Mouse (Mus musculus) lung, postnatal 10 days (tissue): ENCODE measurements around the gene Ppia.
"Not testable (repeated sequence)": the region's sequence is repeated elsewhere in the genome, so short reads cannot be mapped to it uniquely, and the experiment has no call there.

Experiments used
- DNase-seq: peaks from one replicate; pipeline ENCODE4 v3.0.0; 2021

Gene Ppia

DNA sequence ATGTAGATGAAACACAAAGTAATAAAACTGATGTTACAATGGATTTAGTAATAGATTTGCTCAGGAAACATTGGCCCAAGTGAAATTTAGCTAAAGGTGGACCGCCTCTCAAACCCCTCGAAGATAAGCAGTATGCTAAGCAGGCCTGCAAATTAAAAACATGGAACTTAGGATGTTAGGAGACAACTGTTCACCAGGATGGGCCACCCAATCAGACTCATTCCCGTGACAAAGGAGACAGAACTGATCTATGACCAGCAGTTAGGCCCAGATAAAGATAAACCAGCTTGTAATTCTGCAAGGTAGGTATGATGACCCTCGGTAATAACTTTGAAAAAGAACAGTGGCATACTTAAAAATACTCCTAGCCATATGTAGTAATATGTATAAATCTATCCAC lies 27.9 kb downstream of the Ppia start:
- DNase-seq, result no peak

DNA sequence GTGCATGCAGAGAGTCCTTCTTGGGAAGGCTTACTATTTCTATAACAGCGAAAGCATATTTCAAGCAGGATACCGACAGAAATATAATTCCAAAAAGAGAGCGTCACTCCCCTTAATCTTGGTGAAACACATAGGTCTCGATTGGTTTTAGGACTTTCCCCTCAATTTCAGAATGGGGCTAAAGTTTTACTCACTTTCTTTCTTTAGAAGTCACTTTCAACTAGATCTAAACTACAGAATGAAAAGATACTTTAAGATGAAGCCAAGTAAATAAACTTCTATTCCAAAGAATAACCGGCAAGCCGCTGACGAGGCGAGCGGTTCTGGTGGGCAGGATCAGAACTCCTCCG lies 28.5 kb downstream of the Ppia start:
- DNase-seq, result no peak

DNA sequence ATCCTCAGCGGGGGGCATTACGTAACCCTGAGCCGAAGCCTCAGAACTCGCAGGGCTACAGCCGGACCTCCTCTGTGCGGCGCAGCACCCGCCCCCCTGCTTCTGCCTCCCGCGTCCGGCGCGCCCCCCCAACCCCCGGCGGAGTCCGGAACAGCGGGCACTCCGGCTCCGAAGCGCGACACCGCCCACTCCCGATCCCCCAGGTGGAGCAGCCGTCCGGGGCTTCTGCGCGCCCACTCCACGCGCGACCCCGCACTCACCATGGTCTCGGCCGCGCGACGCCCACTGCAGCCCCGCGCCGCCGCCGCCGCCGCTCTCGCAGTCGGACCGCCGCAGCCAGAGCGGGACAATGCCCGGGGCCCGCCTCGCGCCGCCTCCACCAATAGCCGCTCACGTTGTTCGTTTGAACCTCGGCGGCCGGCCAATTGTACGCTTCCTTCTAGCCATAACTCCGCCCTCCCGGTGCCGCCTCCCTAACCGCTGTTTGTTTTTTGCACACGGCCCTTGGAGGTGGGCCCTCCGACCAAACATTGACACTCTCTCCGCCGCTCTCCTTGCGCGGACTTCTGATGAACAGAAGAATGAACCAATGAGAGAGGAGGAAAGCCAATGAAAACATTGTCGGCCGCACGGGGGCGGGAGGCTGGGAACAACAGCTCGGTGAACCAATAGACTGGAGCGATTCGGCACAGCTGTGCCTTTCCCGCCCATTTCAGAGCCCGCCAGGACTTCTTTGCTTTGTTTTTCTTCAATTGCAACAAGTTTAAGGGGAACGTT lies 29.0 kb downstream of the Ppia start, which contains the start of gene H2afv:
H2afv (minus strand) TSS at position 367 of the 777 bp plus-strand sequence.
- peak; percentile 100 for DNase-seq

DNA sequence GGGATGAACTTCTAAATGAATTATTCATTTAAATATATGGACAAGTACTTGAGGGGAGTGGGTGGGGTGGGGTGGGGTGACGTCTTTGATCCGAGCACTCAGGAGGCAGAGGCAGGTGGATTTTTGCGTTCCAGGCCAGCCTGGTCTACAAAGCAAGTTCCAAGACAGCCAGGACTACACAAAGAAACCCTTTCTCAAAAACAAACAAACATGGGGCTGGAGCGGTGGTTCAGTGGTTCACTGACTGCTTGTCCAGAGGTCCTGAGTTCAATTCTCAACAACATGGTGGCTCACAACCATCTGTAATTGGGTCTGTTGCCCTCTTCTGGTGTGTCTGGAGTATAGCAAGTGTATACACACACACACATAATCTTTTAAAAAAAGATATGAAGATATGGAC lies 30.2 kb downstream of the Ppia start:
- no peak for DNase-seq

DNA sequence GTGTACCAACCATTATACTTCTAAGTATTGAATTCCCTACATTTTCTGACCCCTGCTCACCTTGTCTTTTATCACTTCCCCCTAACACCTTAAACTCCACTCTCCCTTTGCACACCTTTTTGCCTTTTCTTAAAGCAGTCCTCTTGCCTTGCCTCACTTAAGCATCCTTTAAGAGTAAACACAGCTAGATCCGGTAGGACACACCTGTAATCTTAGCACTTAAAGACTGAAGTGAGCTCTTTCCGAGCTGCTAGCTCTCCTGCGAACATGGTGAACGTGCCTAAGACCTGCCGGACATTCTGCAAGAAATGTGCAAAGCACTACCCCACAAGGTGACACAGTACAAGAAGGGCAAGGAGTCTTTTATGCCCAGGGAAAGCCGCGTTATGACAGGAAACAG lies 30.7 kb downstream of the Ppia start:
- no peak for DNase-seq

DNA sequence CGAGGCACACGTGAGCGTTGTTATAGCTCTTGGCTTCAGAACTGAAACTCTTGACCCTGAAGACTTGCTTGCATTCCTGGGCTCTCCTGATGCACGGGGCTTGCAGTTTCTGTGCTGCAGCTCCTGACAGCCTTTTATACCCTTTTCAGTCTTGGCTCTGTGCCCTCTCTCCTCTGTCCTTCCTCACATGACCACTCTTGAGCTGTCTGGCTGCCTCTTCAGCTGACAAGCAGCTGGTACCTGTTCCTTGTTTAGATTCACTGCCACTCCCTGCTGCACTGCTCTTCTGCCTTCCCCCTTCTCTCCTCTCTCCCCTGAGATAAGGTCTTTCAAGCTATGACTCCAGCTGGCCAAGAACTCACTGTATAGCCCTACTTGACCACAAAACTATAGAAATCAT lies 32.2 kb downstream of the Ppia start:
- no peak for DNase-seq

DNA sequence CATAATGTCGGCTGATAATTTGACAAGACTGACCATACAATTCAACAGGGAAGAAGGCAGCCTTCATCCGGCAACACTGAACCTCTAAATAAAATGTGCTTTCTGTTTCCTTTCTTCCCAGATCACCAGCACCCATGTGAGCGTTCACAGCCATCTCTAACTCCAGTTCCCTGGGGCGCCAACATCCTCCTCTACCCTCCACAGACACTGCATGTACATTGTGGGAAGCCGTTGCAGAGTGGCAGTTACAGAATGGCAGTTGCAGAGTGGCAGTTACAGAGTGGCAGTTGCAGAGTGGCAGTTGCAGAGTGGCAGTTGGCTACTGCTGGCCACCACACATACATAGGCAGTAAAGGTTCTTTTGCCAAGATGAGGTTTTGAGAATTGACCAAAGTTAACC lies 32.9 kb downstream of the Ppia start:
- not testable (repeated sequence) for DNase-seq

DNA sequence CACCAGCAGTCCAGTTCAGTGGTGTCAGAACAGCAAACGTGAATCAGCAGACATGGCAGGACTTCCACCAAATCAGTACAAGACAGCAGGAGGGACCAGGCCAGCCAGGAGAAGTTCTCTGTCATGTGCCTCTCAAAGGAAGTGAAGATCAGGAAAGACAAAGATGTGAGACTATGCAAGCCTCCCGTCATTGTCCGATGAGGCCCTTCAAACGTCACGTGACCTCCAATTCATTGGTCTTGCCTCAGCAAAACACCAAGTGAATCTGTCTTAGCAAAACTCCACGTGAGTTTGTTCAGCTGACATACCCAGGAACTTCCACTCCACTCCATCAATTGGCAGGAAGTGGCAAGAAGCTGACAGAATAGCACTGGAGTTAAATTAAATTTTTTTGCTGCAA lies 40.8 kb downstream of the Ppia start:
- no peak for DNase-seq

DNA sequence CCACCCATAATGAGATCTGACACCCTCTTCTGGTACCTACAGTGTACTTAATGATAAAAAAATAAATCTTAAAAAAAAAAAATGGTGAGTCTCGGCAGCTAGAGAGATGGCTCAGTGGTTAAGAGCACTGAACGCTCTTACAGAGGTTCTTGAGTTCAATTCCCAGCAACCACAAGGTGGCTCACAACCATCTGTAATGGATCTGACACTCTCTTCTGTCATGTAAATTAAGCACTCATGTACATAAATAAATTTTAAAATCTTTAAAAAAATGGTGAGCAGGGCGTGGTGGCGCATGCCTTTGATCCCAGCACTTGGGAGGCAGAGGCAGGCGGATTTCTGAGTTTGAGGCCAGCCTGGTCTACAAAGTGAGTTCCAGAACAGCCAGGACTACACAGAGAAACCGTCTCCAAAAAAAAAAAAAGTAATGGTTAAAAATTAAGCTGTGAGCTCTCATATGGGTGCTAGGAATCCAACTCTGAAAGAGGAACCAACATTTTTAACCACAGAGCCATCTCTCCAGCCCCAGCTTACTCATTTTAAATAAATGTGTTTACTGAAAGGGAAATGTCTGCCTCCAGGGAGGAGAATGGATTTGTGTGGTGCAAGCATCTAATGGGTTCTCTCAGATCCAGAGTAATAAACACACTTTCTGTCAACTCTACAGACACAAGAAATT lies 48.1 kb downstream of the Ppia start:
- no peak for DNase-seq

DNA sequence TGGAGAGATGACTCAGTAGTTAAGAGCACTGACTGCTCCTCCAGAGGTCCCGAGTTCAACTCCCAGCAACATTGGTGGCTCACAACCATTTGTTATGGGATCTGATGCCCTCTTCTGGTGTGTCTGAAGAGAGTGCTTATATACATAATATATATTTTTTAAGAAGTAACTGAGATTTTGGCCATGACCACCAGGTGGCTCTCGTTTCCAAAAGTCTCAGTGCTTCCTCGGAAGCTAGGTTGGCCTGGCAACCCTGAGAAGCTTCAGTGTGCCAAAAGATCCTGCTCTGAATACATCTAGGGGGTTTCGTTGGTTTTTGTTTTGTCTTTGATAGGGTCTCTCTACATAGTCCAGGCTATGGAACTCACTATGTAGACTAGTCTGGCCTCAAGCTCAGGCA lies 49.9 kb downstream of the Ppia start:
- DNase-seq, result peak; percentile 81

DNA sequence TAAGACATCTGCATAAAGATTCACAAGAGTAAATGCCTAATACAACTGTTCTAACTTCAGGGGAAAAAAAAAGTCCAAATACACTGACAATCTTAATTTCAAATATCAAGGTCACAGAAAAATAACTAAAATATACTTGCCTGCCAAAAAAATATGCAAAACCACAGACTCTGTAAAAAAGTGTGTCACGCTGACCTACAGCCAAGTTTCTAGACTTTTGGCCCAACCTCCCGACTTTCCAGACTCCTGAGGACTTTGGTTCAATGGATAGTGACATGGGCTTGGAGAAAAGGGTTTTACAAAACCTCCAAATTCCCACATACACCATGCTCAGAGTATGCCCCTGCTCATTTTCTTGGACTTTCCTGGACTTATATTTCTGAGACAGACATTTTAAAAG lies 53.3 kb downstream of the Ppia start:
- DNase-seq, result peak; percentile 40
